Mouse (Mus musculus): ENCODE data around the gene Rorc. TPM values are rescaled to one million over a fixed set of nuclear protein-coding genes. Genes with fewer than 3 reads are reported as not detected.

Rorc gene
- polyA plus RNA-seq, 1 experiment from 2014 or later = 8.1 TPM

GRCm38 (mm10) chr3:94387391-94387790, 14.8 kb downstream of the Rorc start:
- Histone ChIP-seq H3K36me3 (ENCODE audit: control insufficient read depth, insufficient read depth, low read length) (no peaks in the 10 kb centered on the region), H3K9me3 (ENCODE audit: control insufficient read depth, low read length) (no peaks in the 10 kb centered on the region), H3K4me2 (ENCODE audit: low read length) (no peak overlapping the region), H3K27me3 (ENCODE audit: control insufficient read depth, insufficient read depth, low read length) (no peaks in the 10 kb centered on the region), H3K4me1 (ENCODE audit: control insufficient read depth in 2 of 2, insufficient read depth in 2 of 2, low read length in 2 of 2) (no peaks in the 10 kb centered on the region), H3K27ac (replicated peaks in 1 of 2; ENCODE audit: control insufficient read depth in 1 of 2, insufficient read depth in 1 of 2, low read depth in 2 of 2, low read length in 2 of 2) (no peak overlapping the region), H3K4me3 (ENCODE audit: control insufficient read depth in 1 of 2, insufficient read depth in 1 of 2, low read depth in 1 of 2, low read length in 2 of 2) (no peak overlapping the region), H3K9ac (ENCODE audit: low read length) (no peak overlapping the region)
- no peak for ATAC-seq (ENCODE audit: insufficient number of reproducible peaks, insufficient read depth, low FRiP score, low read depth)
- WGBS = 82% methylated on average over 10 of the region's 10 CpGs

DNA sequence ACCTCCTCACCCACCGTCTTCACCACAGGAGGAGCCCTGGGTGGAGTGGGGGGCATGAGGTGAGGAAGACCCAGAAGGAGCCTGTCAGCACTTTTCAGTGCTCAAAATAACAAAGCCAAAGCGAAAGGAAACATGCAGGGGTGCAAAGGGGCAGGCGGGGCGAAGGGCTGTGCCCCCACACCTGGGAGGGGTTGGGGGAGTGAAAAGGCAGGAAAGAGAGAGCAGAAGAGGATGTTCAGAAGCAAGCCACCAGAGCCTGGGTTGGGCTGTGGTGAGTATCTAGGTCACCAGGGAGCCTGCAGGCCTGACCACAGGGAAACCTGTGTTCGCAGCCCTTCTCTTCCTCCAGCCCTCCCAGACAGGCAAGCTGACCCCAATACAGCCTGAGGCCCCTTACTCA, 15.5 kb downstream of the Rorc start:
- H3K27ac ChIP-seq (replicated peaks in 1 of 2; ENCODE audit: control insufficient read depth in 1 of 2, insufficient read depth in 1 of 2, low read depth in 2 of 2, low read length in 2 of 2) = no peak overlapping the region
- no peak overlapping the region for H3K4me3 ChIP-seq (ENCODE audit: control insufficient read depth in 1 of 2, insufficient read depth in 1 of 2, low read depth in 1 of 2, low read length in 2 of 2)
- no peaks in the 10 kb centered on the region for H3K9me3 ChIP-seq (ENCODE audit: control insufficient read depth, low read length)
- no peaks in the 10 kb centered on the region for H3K4me1 ChIP-seq (ENCODE audit: control insufficient read depth in 2 of 2, insufficient read depth in 2 of 2, low read length in 2 of 2)
- ATAC-seq (ENCODE audit: insufficient number of reproducible peaks, insufficient read depth, low FRiP score, low read depth) = no peak
- no peak overlapping the region for H3K4me2 ChIP-seq (ENCODE audit: low read length)
- 46% methylated on average over 5 of the region's 5 CpGs for WGBS
- no peaks in the 10 kb centered on the region for H3K27me3 ChIP-seq (ENCODE audit: control insufficient read depth, insufficient read depth, low read length)
- H3K9ac ChIP-seq (ENCODE audit: low read length) = no peak overlapping the region
- no peaks in the 10 kb centered on the region for H3K36me3 ChIP-seq (ENCODE audit: control insufficient read depth, insufficient read depth, low read length)

- Histone ChIP-seq H3K27ac (replicated peaks in 1 of 2; ENCODE audit: control insufficient read depth in 1 of 2, insufficient read depth in 1 of 2, low read depth in 2 of 2, low read length in 2 of 2) (no peak overlapping the region), H3K4me3 (ENCODE audit: control insufficient read depth in 1 of 2, insufficient read depth in 1 of 2, low read depth in 1 of 2, low read length in 2 of 2) (no peak overlapping the region), H3K36me3 (ENCODE audit: control insufficient read depth, insufficient read depth, low read length) (no peaks in the 10 kb centered on the region), H3K27me3 (ENCODE audit: control insufficient read depth, insufficient read depth, low read length) (no peaks in the 10 kb centered on the region), H3K4me1 (ENCODE audit: control insufficient read depth in 2 of 2, insufficient read depth in 2 of 2, low read length in 2 of 2) (no peaks in the 10 kb centered on the region), H3K4me2 (ENCODE audit: low read length) (no peak overlapping the region), H3K9ac (ENCODE audit: low read length) (no peak overlapping the region), H3K9me3 (ENCODE audit: control insufficient read depth, low read length) (no peaks in the 10 kb centered on the region)
- 91% methylated on average over 16 of the region's 16 CpGs for WGBS
- ATAC-seq (ENCODE audit: insufficient number of reproducible peaks, insufficient read depth, low FRiP score, low read depth) = no peak
These were observed 16.8 kb downstream of the Rorc start for GRCm38 (mm10) chr3:94389420-94389819.

GRCm38 (mm10) chr3:94391001-94391400, 18.4 kb downstream of the Rorc start:
- ATAC-seq (ENCODE audit: insufficient number of reproducible peaks, insufficient read depth, low FRiP score, low read depth) = no peak
- Histone ChIP-seq H3K4me1 (ENCODE audit: control insufficient read depth in 2 of 2, insufficient read depth in 2 of 2, low read length in 2 of 2) (no peaks in the 10 kb centered on the region), H3K9ac (ENCODE audit: low read length) (no peak overlapping the region), H3K4me3 (ENCODE audit: control insufficient read depth in 1 of 2, insufficient read depth in 1 of 2, low read depth in 1 of 2, low read length in 2 of 2) (no peak overlapping the region), H3K27ac (replicated peaks in 1 of 2; ENCODE audit: control insufficient read depth in 1 of 2, insufficient read depth in 1 of 2, low read depth in 2 of 2, low read length in 2 of 2) (no peak overlapping the region), H3K9me3 (ENCODE audit: control insufficient read depth, low read length) (no peaks in the 10 kb centered on the region), H3K4me2 (ENCODE audit: low read length) (no peak overlapping the region), H3K36me3 (ENCODE audit: control insufficient read depth, insufficient read depth, low read length) (no peaks in the 10 kb centered on the region), H3K27me3 (ENCODE audit: control insufficient read depth, insufficient read depth, low read length) (no peaks in the 10 kb centered on the region)
- 75% methylated on average over 5 of the region's 5 CpGs for WGBS

GRCm38 (mm10) chr3:94392128-94392527, 19.5 kb downstream of the Rorc start:
- Histone ChIP-seq H3K9me3 (ENCODE audit: control insufficient read depth, low read length) (no peaks in the 10 kb centered on the region), H3K27me3 (ENCODE audit: control insufficient read depth, insufficient read depth, low read length) (peaks cover 7% of the 10 kb centered on the region), H3K4me2 (ENCODE audit: low read length) (no peak overlapping the region), H3K36me3 (ENCODE audit: control insufficient read depth, insufficient read depth, low read length) (no peaks in the 10 kb centered on the region), H3K27ac (replicated peaks in 1 of 2; ENCODE audit: control insufficient read depth in 1 of 2, insufficient read depth in 1 of 2, low read depth in 2 of 2, low read length in 2 of 2) (no peak overlapping the region), H3K9ac (ENCODE audit: low read length) (no peak overlapping the region), H3K4me3 (ENCODE audit: control insufficient read depth in 1 of 2, insufficient read depth in 1 of 2, low read depth in 1 of 2, low read length in 2 of 2) (no peak overlapping the region), H3K4me1 (ENCODE audit: control insufficient read depth in 2 of 2, insufficient read depth in 2 of 2, low read length in 2 of 2) (no peaks in the 10 kb centered on the region)
- WGBS = 68% methylated on average over 2 of the region's 2 CpGs
- ATAC-seq (ENCODE audit: insufficient number of reproducible peaks, insufficient read depth, low FRiP score, low read depth) = no peak

- Histone ChIP-seq H3K9me3 (ENCODE audit: control insufficient read depth, low read length) (no peaks in the 10 kb centered on the region), H3K36me3 (ENCODE audit: control insufficient read depth, insufficient read depth, low read length) (no peaks in the 10 kb centered on the region), H3K27ac (replicated peaks in 1 of 2; ENCODE audit: control insufficient read depth in 1 of 2, insufficient read depth in 1 of 2, low read depth in 2 of 2, low read length in 2 of 2) (no peak overlapping the region), H3K27me3 (ENCODE audit: control insufficient read depth, insufficient read depth, low read length) (peaks cover 16% of the 10 kb centered on the region), H3K4me1 (ENCODE audit: control insufficient read depth in 2 of 2, insufficient read depth in 2 of 2, low read length in 2 of 2) (no peaks in the 10 kb centered on the region), H3K4me2 (ENCODE audit: low read length) (no peak overlapping the region), H3K9ac (ENCODE audit: low read length) (no peak overlapping the region), H3K4me3 (ENCODE audit: control insufficient read depth in 1 of 2, insufficient read depth in 1 of 2, low read depth in 1 of 2, low read length in 2 of 2) (no peak overlapping the region)
- WGBS = 69% methylated on average over 4 of the region's 4 CpGs
- no peak for ATAC-seq (ENCODE audit: insufficient number of reproducible peaks, insufficient read depth, low FRiP score, low read depth)
These were observed 20.5 kb downstream of the Rorc start for GRCm38 (mm10) chr3:94393049-94393448.

- peaks cover 48% of the 10 kb centered on the region for H3K27me3 ChIP-seq (ENCODE audit: control insufficient read depth, insufficient read depth, low read length)
- 66% methylated on average over 1 of the region's 1 CpGs for WGBS
- no peak for ATAC-seq (ENCODE audit: insufficient number of reproducible peaks, insufficient read depth, low FRiP score, low read depth)
- no peaks in the 10 kb centered on the region for H3K9me3 ChIP-seq (ENCODE audit: control insufficient read depth, low read length)
- no peaks in the 10 kb centered on the region for H3K36me3 ChIP-seq (ENCODE audit: control insufficient read depth, insufficient read depth, low read length)
- H3K4me2 ChIP-seq (ENCODE audit: low read length) = no peak overlapping the region
- no peak overlapping the region for H3K27ac ChIP-seq (replicated peaks in 1 of 2; ENCODE audit: control insufficient read depth in 1 of 2, insufficient read depth in 1 of 2, low read depth in 2 of 2, low read length in 2 of 2)
- H3K4me3 ChIP-seq (ENCODE audit: control insufficient read depth in 1 of 2, insufficient read depth in 1 of 2, low read depth in 1 of 2, low read length in 2 of 2) = no peak overlapping the region
- H3K4me1 ChIP-seq (ENCODE audit: control insufficient read depth in 2 of 2, insufficient read depth in 2 of 2, low read length in 2 of 2) = no peaks in the 10 kb centered on the region
- no peak overlapping the region for H3K9ac ChIP-seq (ENCODE audit: low read length)
These were observed 23.7 kb downstream of the Rorc start for GRCm38 (mm10) chr3:94396336-94396735.

DNA sequence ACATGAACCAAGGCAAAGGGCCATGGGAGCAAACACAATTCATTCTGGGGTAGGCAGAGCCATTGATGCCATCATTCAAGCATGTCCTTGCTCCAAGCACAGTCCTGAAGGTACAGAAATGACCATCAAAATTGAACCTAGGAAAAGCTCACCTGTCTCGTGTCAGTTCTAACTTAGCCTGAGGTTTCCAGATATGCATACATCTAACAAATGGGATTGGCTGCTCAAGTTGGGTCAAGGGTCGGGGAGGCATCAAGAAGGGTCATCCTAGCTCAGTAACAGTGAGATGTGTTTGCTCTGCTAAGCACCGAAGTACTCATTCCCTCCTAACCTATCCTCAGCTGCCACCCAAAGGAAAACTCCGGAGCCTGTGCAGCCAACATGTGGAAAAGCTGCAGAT, 24.3 kb downstream of the Rorc start:
- Histone ChIP-seq H3K27me3 (ENCODE audit: control insufficient read depth, insufficient read depth, low read length) (peaks cover 53% of the 10 kb centered on the region), H3K9me3 (ENCODE audit: control insufficient read depth, low read length) (no peaks in the 10 kb centered on the region), H3K36me3 (ENCODE audit: control insufficient read depth, insufficient read depth, low read length) (no peaks in the 10 kb centered on the region), H3K9ac (ENCODE audit: low read length) (no peak overlapping the region), H3K27ac (replicated peaks in 1 of 2; ENCODE audit: control insufficient read depth in 1 of 2, insufficient read depth in 1 of 2, low read depth in 2 of 2, low read length in 2 of 2) (no peak overlapping the region), H3K4me2 (ENCODE audit: low read length) (no peak overlapping the region), H3K4me1 (ENCODE audit: control insufficient read depth in 2 of 2, insufficient read depth in 2 of 2, low read length in 2 of 2) (no peaks in the 10 kb centered on the region), H3K4me3 (ENCODE audit: control insufficient read depth in 1 of 2, insufficient read depth in 1 of 2, low read depth in 1 of 2, low read length in 2 of 2) (no peak overlapping the region)
- 71% methylated on average over 4 of the region's 4 CpGs for WGBS
- ATAC-seq (ENCODE audit: insufficient number of reproducible peaks, insufficient read depth, low FRiP score, low read depth) = no peak
